Mouse (Mus musculus): Measurements from ENCODE around the gene Ugdh.
A peak's percentile ranks its signal among the peaks of the same experiment; 100 is the strongest.

The Ugdh gene

GRCm38 (mm10) chr5:65435806-65436561, at the start of gene Ugdh:
TSS of gene Ugdh (minus strand) at chr5:65435949.
- DNase-seq (ENCODE audit: low read depth): peak; percentile 95

- DNase-seq (ENCODE audit: low read depth): no peak
Observed at GRCm38 (mm10) chr5:65482996-65483395, 47.2 kb upstream of the Ugdh start.

GRCm38 (mm10) chr5:65480511-65480910, 44.8 kb upstream of the Ugdh start:
- peak; percentile 47 for DNase-seq (ENCODE audit: low read depth)

- no peak for DNase-seq (ENCODE audit: low read depth)
Observed at GRCm38 (mm10) chr5:65479681-65480445, 44.1 kb upstream of the Ugdh start.

GRCm38 (mm10) chr5:65478224-65478623, 42.5 kb upstream of the Ugdh start:
- DNase-seq (ENCODE audit: low read depth): no peak

- DNase-seq (ENCODE audit: low read depth): peak; percentile 55
Observed at GRCm38 (mm10) chr5:65476739-65477138, 41.0 kb upstream of the Ugdh start.

GRCm38 (mm10) chr5:65475806-65476205, 40.1 kb upstream of the Ugdh start:
- DNase-seq (ENCODE audit: low read depth): no peak

GRCm38 (mm10) chr5:65469766-65470165, 34.0 kb upstream of the Ugdh start:
- DNase-seq (ENCODE audit: low read depth): no peak

GRCm38 (mm10) chr5:65466911-65467310, 31.2 kb upstream of the Ugdh start:
- DNase-seq (ENCODE audit: low read depth): no peak

GRCm38 (mm10) chr5:65460361-65460760, 24.6 kb upstream of the Ugdh start:
- DNase-seq (ENCODE audit: low read depth): no peak

GRCm38 (mm10) chr5:65459454-65459853, 23.7 kb upstream of the Ugdh start:
- DNase-seq (ENCODE audit: low read depth): no peak

- no peak for DNase-seq (ENCODE audit: low read depth)
Observed at GRCm38 (mm10) chr5:65457846-65458245, 22.1 kb upstream of the Ugdh start.

- no peak for DNase-seq (ENCODE audit: low read depth)
Observed at GRCm38 (mm10) chr5:65457086-65457827, 21.5 kb upstream of the Ugdh start.

- no peak for DNase-seq (ENCODE audit: low read depth)
Observed at GRCm38 (mm10) chr5:65454771-65455170, 19.0 kb upstream of the Ugdh start.

GRCm38 (mm10) chr5:65448941-65449340, 13.2 kb upstream of the Ugdh start:
- DNase-seq (ENCODE audit: low read depth): no peak

- no peak for DNase-seq (ENCODE audit: low read depth)
Observed at GRCm38 (mm10) chr5:65447826-65448225, 12.1 kb upstream of the Ugdh start.

- DNase-seq (ENCODE audit: low read depth): no peak
Observed at GRCm38 (mm10) chr5:65446756-65447155, 11.0 kb upstream of the Ugdh start.

- no peak for DNase-seq (ENCODE audit: low read depth)
Observed at GRCm38 (mm10) chr5:65444981-65445380, 9.2 kb upstream of the Ugdh start.

- no peak for DNase-seq (ENCODE audit: low read depth)
Observed at GRCm38 (mm10) chr5:65438041-65438440, 2.3 kb upstream of the Ugdh start.

- DNase-seq (ENCODE audit: low read depth): no peak
Observed at GRCm38 (mm10) chr5:65435363-65435805, 365 bp downstream of the Ugdh start.

- DNase-seq (ENCODE audit: low read depth): no peak
Observed at GRCm38 (mm10) chr5:65434471-65435362, 1.0 kb downstream of the Ugdh start.

GRCm38 (mm10) chr5:65429441-65429840, 6.3 kb downstream of the Ugdh start:
- DNase-seq (ENCODE audit: low read depth): no peak

Data from c-Kit-positive CD71-positive TER-119-negative erythroid progenitor cells, embryonic 14.5 days (primary cell).